8 mouse cellular contexts compared by ENCODE assay signal in the genomic region with DNA sequence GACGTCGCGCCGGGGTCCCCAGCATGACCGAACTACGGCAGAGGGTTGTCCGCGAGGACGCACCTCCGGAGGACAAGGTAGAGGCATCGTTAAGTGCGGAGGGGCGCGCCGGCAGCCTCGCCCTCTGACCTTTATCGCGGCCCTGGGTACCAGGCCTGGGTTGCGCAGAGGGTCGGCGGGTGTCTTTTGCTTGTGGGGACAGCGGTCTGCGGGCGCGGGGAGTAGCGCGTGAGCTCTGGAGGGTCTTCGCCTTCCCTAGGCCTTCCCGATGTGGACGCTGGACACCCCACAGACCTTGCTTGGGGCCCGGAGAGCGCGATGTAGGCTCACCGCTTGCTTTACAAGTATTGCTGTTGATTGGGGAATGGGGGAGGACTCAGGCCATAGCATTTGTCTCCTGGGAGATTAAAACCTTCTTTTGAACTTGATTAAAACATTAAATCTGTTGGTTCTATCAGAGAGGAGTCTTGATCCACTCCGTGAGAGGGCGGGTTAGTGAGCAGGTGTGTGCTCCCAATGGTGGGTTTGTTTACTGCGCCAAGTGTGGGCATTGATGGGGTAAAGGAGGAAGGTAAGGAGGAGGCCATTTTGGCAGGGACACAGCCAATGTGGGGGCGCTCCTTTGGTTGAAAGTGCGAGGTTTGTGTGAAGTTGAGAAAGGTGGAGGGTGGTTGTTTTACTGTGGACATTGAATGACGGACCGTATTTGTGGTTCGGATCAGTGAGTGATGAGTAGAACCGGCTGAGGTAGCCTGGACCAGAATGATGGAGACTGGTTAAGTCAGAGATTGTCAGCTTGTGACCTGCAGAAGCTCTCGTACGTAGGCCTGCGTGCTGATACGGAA. TPM values are rescaled to one million over a fixed set of nuclear protein-coding genes. Genes with fewer than 3 reads are reported as not detected.
DNase-seq lines count a peak whose midpoint lies in the region; ATAC-seq and TF ChIP-seq lines count a peak whose summit lies in the region.

No protein-coding gene starts in this region.

- H3K27ac ChIP-seq in embryonic facial prominence, embryonic 12.5 days, result peak overlapping the region; percentile 72
- H3K27ac ChIP-seq in hindbrain, embryonic 15.5 days (replicated peaks), result peak overlapping the region; percentile 88
- H3K27ac ChIP-seq in liver, embryonic 13.5 days, result peak overlapping the region; percentile 85
- H3K27ac ChIP-seq in olfactory bulb, adult 2 months (ENCODE audit: insufficient read depth, low read depth, low read length), result peak overlapping the region; percentile 79

- TF ChIP-seq CTCF in olfactory bulb, adult 2 months (IDR thresholded peaks at IDR 0.05; ENCODE audit: insufficient read depth, low read depth, low read length), result no peak

- H3K9me3 ChIP-seq in embryonic facial prominence, embryonic 12.5 days, result no peaks in the 10 kb centered on the region
- no peaks in the 10 kb centered on the region for H3K9me3 ChIP-seq in hindbrain, embryonic 15.5 days
- no peaks in the 10 kb centered on the region for H3K9me3 ChIP-seq in liver, embryonic 13.5 days (replicated peaks)

- peak overlapping the region; percentile 94 for H3K9ac ChIP-seq in embryonic facial prominence, embryonic 12.5 days
- peak overlapping the region; percentile 91 for H3K9ac ChIP-seq in hindbrain, embryonic 15.5 days
- peak overlapping the region; percentile 94 for H3K9ac ChIP-seq in liver, embryonic 13.5 days

- 1% methylated on average over 42 of the region's 47 CpGs for WGBS in embryonic facial prominence, embryonic 12.5 days
- WGBS in hindbrain, embryonic 15.5 days, result under 1% methylated on average over 46 of the region's 47 CpGs
- under 1% methylated on average over 47 of the region's 47 CpGs for WGBS in liver, embryonic 13.5 days (ENCODE audit: insufficient replicate concordance)
- WGBS in olfactory bulb, adult 2 months, result under 1% methylated on average over 47 of the region's 47 CpGs

- H3K36me3 ChIP-seq in embryonic facial prominence, embryonic 12.5 days, result no peaks in the 10 kb centered on the region
- H3K36me3 ChIP-seq in hindbrain, embryonic 15.5 days, result no peaks in the 10 kb centered on the region
- no peaks in the 10 kb centered on the region for H3K36me3 ChIP-seq in liver, embryonic 13.5 days

- no peak for TF ChIP-seq POLR2A in olfactory bulb, adult 2 months (IDR thresholded peaks at IDR 0.05; ENCODE audit: insufficient read depth, low read depth, low read length)

- DNase-seq in heart, adult 11 months, result peak; percentile 95
- no peak for DNase-seq in heart, adult 9 months (ENCODE audit: low spot score in 2 of 2)
- DNase-seq in MN1 (ENCODE audit: low spot score), result peak; percentile 47
- DNase-seq in liver, embryonic 13.5 days, result peak; percentile 31
- DNase-seq in c-Kit-positive CD71-positive TER-119-positive erythroid progenitor cells, embryonic 14.5 days (ENCODE audit: low spot score), result no peak

- H3K27me3 ChIP-seq in embryonic facial prominence, embryonic 12.5 days, result no peaks in the 10 kb centered on the region
- no peaks in the 10 kb centered on the region for H3K27me3 ChIP-seq in hindbrain, embryonic 15.5 days
- no peaks in the 10 kb centered on the region for H3K27me3 ChIP-seq in liver, embryonic 13.5 days

- peaks cover 8% of the 10 kb centered on the region for H3K4me1 ChIP-seq in embryonic facial prominence, embryonic 12.5 days
- peaks cover 13% of the 10 kb centered on the region for H3K4me1 ChIP-seq in hindbrain, embryonic 15.5 days (replicated peaks)
- peaks cover 37% of the 10 kb centered on the region for H3K4me1 ChIP-seq in liver, embryonic 13.5 days (replicated peaks)
- H3K4me1 ChIP-seq in olfactory bulb, adult 2 months (ENCODE audit: control insufficient read depth, insufficient read depth, low read length), result no peaks in the 10 kb centered on the region

- ATAC-seq in embryonic facial prominence, embryonic 12.5 days (ENCODE audit: insufficient number of reproducible peaks, insufficient read depth, low FRiP score, low TSS enrichment), result peak; percentile 62; the same call in 1 of the 2 replicates
- ATAC-seq in hindbrain, embryonic 15.5 days (ENCODE audit: low FRiP score, low read depth), result peak; percentile 39; the same call in 1 of the 2 replicates
- ATAC-seq in liver, embryonic 13.5 days (ENCODE audit: low read depth), result peak; percentile 69

- H3K4me2 ChIP-seq in embryonic facial prominence, embryonic 12.5 days (replicated peaks), result peak overlapping the region; percentile 72
- H3K4me2 ChIP-seq in hindbrain, embryonic 15.5 days, result peak overlapping the region; percentile 63
- peak overlapping the region; percentile 93 for H3K4me2 ChIP-seq in liver, embryonic 13.5 days

- peak overlapping the region; percentile 91 for H3K4me3 ChIP-seq in embryonic facial prominence, embryonic 12.5 days
- H3K4me3 ChIP-seq in hindbrain, embryonic 15.5 days, result peak overlapping the region; percentile 90
- peak overlapping the region; percentile 82 for H3K4me3 ChIP-seq in liver, embryonic 13.5 days (replicated peaks)
- peak overlapping the region; percentile 86 for H3K4me3 ChIP-seq in olfactory bulb, adult 2 months (ENCODE audit: insufficient read depth, low read depth, low read length)

RNA-seq across cellular contexts. Expression of a gene that starts 0.7 kb away (rescaled TPM):
- 30.1 and 32.7 TPM in 2 replicates for polyA plus RNA-seq in embryonic facial prominence, embryonic 12.5 days (2016; fragmentation: Nextera tagmentation; extraction: Ambion mirVana)
- polyA plus RNA-seq in hindbrain, embryonic 15.5 days (2015; fragmentation: Nextera tagmentation; extraction: Ambion mirVana), result 44.1 and 44.7 TPM in 2 replicates
- polyA plus RNA-seq in liver, embryonic 13.5 days (2015; fragmentation: Nextera tagmentation; extraction: Ambion mirVana), result 10.2 and 13.3 TPM in 2 replicates
- polyA plus RNA-seq in olfactory bulb, adult 2 months (2012; ENCODE audit: insufficient read depth, insufficient read length, low replicate concordance, missing spikeins), result 109 and 181 TPM in 2 replicates

RNA-seq across cellular contexts. Expression of a gene that starts 10.5 kb away (rescaled TPM):
- polyA plus RNA-seq in embryonic facial prominence, embryonic 12.5 days (2016; fragmentation: Nextera tagmentation; extraction: Ambion mirVana), result 259 and 261 TPM in 2 replicates
- polyA plus RNA-seq in hindbrain, embryonic 15.5 days (2015; fragmentation: Nextera tagmentation; extraction: Ambion mirVana), result 113 and 122 TPM in 2 replicates
- 369 and 404 TPM in 2 replicates for polyA plus RNA-seq in liver, embryonic 13.5 days (2015; fragmentation: Nextera tagmentation; extraction: Ambion mirVana)
- polyA plus RNA-seq in olfactory bulb, adult 2 months (2012; ENCODE audit: insufficient read depth, insufficient read length, low replicate concordance, missing spikeins), result not detected in 2 replicates

RNA-seq across cellular contexts. Expression of a gene that starts 16.0 kb away (rescaled TPM):
- 47.6 and 54.8 TPM in 2 replicates for polyA plus RNA-seq in embryonic facial prominence, embryonic 12.5 days (2016; fragmentation: Nextera tagmentation; extraction: Ambion mirVana)
- 43.7 and 51.1 TPM in 2 replicates for polyA plus RNA-seq in hindbrain, embryonic 15.5 days (2015; fragmentation: Nextera tagmentation; extraction: Ambion mirVana)
- polyA plus RNA-seq in liver, embryonic 13.5 days (2015; fragmentation: Nextera tagmentation; extraction: Ambion mirVana), result 17.5 and 21.7 TPM in 2 replicates
- 288 TPM in 1 of 2 replicates, not detected in the other for polyA plus RNA-seq in olfactory bulb, adult 2 months (2012; ENCODE audit: insufficient read depth, insufficient read length, low replicate concordance, missing spikeins)

Comparison
In these comparisons a context has a peak if more than half of its experiments do, and no peak if none do; other contexts are left out.
1. DNase-seq: peak in heart, adult 11 months (single experiment), MN1 (single experiment) and liver, embryonic 13.5 days (single experiment); none in heart, adult 9 months (0 of 2) and c-Kit-positive CD71-positive TER-119-positive erythroid progenitor cells, embryonic 14.5 days (single experiment).
2. Peak in every context shown above with its lines, with median percentiles within 50 percentile points of each other: ATAC-seq, H3K27ac ChIP-seq, H3K4me2 ChIP-seq, H3K4me3 ChIP-seq and H3K9ac ChIP-seq.